Mouse (Mus musculus) heart, embryonic 16.5 days (tissue): Measurements from ENCODE around the gene Heatr4. TPM values are rescaled to one million over a fixed set of nuclear protein-coding genes. Genes with fewer than 3 reads are reported as not detected.
"Not testable (repeated sequence)": the region's sequence is repeated elsewhere in the genome, so short reads cannot be mapped to it uniquely, and the experiment has no call there.

Source experiments
- ATAC-seq: fragments of 200-750 bp; cut with Nextera tagmentation; replicated peaks from 2 replicates; pipeline ENCODE4 v1.8.0; 2017; ENCODE audit warnings: moderate number of reproducible peaks; ENCODE audit not compliant: insufficient read depth, low FRiP score; ENCODE audit errors: extremely low read depth
- H3K27ac ChIP-seq: fragments of 300-500 bp; sonication (generic); 2 replicates; pipeline ENCODE4 v1.5.1; 2014; ENCODE audit warnings: mild to moderate bottlenecking, low read length, control low read depth, moderate library complexity
- H3K27me3 ChIP-seq: fragments of 300-500 bp; sonication (generic); 2 replicates; pipeline ENCODE4 v1.6.1; 2014; ENCODE audit warnings: low read length, mixed read lengths; ENCODE audit not compliant: control insufficient read depth, insufficient read depth
- H3K36me3 ChIP-seq: fragments of 300-500 bp; sonication (generic); 2 replicates; pipeline ENCODE4 v1.6.1; 2014; ENCODE audit not compliant: control insufficient read depth, insufficient read depth
- H3K4me1 ChIP-seq: fragments of 300-500 bp; sonication (generic); 2 replicates; pipeline ENCODE4 v1.6.1; 2014; ENCODE audit warnings: low read length, mixed read lengths; ENCODE audit not compliant: control insufficient read depth, insufficient read depth
- H3K4me2 ChIP-seq: fragments of 300-500 bp; sonication (generic); 2 replicates; pipeline ENCODE4 v1.6.1; 2014; ENCODE audit warnings: low read depth, mild to moderate bottlenecking, control low read depth, low read length
- H3K4me3 ChIP-seq: fragments of 300-500 bp; sonication (generic); 2 replicates; pipeline ENCODE4 v1.5.1; 2014; ENCODE audit warnings: mild to moderate bottlenecking, control low read depth, low read length
- H3K9ac ChIP-seq: fragments of 300-500 bp; sonication (generic); 2 replicates; pipeline ENCODE4 v1.6.1; 2014; ENCODE audit warnings: low read length, control low read depth
- H3K9me3 ChIP-seq: fragments of 300-500 bp; sonication (generic); replicated peaks from 2 replicates; pipeline ENCODE4 v1.6.1; 2016; ENCODE audit warnings: low read length; ENCODE audit not compliant: control insufficient read depth
- WGBS: fragments of 180-500 bp; shearing (Covaris S2); extraction: QIAGEN DNeasy Blood & Tissue Kit; methylation state at CpG from one replicate; pipeline ENCODE4 v1.1.7; 2014; 5-methylcytosine and 5-hydroxymethylcytosine counted together
- polyA plus RNA-seq: library from polyadenylated mRNA; unstranded; fragments of >200 nt; fragmentation: Nextera tagmentation; extraction: Ambion mirVana; gene quantifications from 2 replicates; pipeline ENCODE4 v1.2.1, GENCODE M21; 2015

Heatr4 gene
- not detected in 2 replicates for polyA plus RNA-seq

DNA sequence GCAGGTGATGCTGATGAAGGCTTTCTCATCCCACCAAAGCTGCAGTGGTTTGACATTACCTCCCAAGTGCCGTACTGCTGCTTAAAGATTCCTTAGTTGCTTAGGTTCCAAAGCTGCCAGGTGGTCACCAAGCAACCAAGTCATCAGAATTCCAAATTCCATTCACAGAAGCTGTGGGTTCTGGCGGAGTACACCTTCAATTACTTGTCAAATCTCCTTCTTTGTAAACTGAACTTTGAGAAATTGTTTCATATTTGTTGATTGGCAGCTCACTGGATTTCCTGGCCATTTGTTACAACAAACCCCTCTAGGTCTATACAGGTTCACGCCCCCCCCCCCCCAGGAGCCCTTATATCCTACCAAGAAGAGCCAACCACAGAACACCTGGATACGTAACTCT is at the start of gene Heatr4:
Heatr4 (minus strand) TSS at position 101 of the 400 bp plus-strand sequence.
- H3K4me1 ChIP-seq, result peaks cover 14% of the 10 kb centered on the region
- no peak within 1 kb of the TSS for H3K4me2 ChIP-seq
- ATAC-seq, result no peak
- H3K9ac ChIP-seq, result no peak within 1 kb of the TSS
- no peak within 1 kb of the TSS for H3K27ac ChIP-seq
- H3K27me3 ChIP-seq, result no peaks in the 10 kb centered on the region
- H3K4me3 ChIP-seq, result no peak within 1 kb of the TSS
- H3K9me3 ChIP-seq, result no peaks in the 10 kb centered on the region; the same call in 1 of the 2 replicates
- 77% methylated on average over 4 of the region's 4 CpGs for WGBS
- no peaks in the 10 kb centered on the region for H3K36me3 ChIP-seq

DNA sequence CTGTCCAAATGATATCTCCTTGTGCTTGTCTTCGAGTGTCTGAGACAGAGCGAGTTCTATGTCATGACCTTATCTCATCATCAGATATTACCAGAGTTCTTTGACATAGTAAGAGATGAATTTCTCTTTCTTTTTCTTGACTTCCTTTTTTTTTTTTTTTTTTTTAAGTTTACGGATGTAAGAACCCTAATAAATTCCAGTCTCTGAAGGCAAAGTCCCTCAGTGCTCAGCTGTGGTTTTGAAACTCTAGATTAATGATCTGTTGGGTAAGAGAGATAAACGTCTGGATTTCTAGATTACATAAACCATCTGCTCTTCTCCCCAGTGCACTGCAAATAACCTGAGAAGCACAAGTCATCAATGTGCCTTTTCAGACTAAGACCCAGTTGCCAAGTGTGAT is 49.5 kb upstream of the Heatr4 start:
- 54% methylated on average over 4 of the region's 4 CpGs for WGBS

DNA sequence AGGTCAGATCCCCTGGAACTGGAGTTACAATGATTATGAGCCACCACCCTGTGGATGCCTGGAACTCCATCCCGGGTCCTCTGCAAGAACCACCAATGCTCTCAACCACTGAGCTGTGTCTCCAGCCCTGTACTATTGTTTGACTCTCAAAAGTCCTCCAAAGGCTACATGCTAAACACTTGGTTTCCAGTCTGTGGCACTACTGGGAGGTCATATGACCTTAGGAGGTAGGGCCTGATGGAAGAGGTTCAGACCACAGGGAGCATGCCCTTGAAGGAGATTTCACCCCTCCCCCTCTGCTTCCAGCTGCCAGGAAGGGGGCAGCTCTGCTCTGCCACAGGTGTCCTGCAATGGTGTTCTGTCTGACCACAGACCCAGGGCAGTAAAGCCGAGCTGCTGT is 48.6 kb upstream of the Heatr4 start:
- ATAC-seq, H3K36me3 ChIP-seq: not testable (repeated sequence)
- 71% methylated on average over 2 of the region's 2 CpGs for WGBS

More for the DNA sequence above, 49.5 kb upstream of the Heatr4 start:
- Histone ChIP-seq H3K9ac (no peak overlapping the region), H3K27me3 (no peaks in the 10 kb centered on the region), H3K36me3 (no peaks in the 10 kb centered on the region), H3K4me2 (no peak overlapping the region), H3K4me1 (no peaks in the 10 kb centered on the region; the same call in 1 of the 2 replicates), H3K4me3 (no peak overlapping the region), H3K9me3 (no peaks in the 10 kb centered on the region), H3K27ac (no peak overlapping the region)
- no peak for ATAC-seq

DNA sequence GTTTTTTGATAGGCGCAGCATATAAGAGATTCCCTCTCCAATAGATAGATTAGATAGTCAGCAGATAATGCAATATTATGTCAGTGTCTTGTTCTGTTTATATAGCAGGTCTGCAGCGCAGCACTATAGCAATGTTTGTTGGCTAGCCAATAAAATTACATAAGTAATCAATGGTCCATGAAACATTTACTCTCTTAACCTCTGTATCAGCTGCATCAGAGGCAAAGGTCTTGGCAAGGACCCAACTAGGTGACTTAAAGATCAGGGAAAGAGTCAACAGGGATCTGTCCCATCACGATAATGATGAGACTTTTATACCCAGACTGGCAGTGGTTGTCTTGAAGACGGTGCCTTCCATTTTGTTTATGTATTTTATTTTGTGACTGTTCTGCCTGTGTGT is 48.2 kb upstream of the Heatr4 start:
- WGBS, result 90% methylated on average over 4 of the region's 4 CpGs
- no peaks in the 10 kb centered on the region for H3K4me1 ChIP-seq
- H3K9ac ChIP-seq, result no peak overlapping the region
- no peak overlapping the region for H3K4me2 ChIP-seq
- H3K4me3 ChIP-seq, result no peak overlapping the region
- H3K36me3 ChIP-seq, result no peaks in the 10 kb centered on the region
- H3K27me3 ChIP-seq, result no peaks in the 10 kb centered on the region
- no peak overlapping the region for H3K27ac ChIP-seq
- no peak for ATAC-seq
- no peaks in the 10 kb centered on the region for H3K9me3 ChIP-seq

More for the DNA sequence above, 48.6 kb upstream of the Heatr4 start:
- not testable (repeated sequence) for H3K4me2 ChIP-seq, H3K27ac ChIP-seq, H3K4me1 ChIP-seq, H3K9ac ChIP-seq, H3K27me3 ChIP-seq, H3K4me3 ChIP-seq, H3K9me3 ChIP-seq

DNA sequence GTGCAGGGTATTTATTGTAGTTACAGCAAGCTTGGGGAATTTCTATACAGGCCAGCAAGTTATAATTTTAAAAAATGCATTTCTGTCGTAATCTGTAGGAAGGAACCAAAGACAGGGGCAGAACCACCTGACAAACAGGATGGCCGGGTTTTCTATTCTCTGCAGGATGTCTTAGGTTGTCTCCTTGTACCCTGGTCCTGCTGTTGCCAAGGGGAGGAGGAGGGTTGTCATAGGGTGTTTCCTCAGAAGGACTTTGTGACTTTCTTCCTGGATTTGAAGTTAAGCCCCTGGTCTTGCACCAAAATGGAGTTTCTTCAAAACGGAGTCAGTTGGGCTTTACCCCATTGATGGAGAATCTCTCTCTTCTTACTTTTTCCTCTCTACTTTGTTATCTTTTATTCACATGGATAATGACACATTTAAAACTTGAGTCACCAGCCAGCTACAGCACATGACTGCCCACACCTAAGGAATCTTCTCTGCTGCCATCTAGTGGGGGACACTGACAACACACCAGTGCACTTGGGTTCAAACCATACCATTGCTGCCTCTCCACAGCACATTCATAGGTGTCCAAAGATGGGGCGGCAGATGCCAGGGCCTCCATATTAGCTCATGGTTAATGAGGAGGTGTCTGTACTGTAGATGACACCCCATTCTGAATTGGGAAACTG is 46.1 kb upstream of the Heatr4 start:
- no peak overlapping the region for H3K9ac ChIP-seq
- no peaks in the 10 kb centered on the region for H3K27me3 ChIP-seq
- ATAC-seq, result 0 out of 2 replicates have a peak, but pooled peaks have one; percentile 63
- no peak overlapping the region for H3K4me3 ChIP-seq
- H3K27ac ChIP-seq, result no peak overlapping the region
- no peaks in the 10 kb centered on the region for H3K4me1 ChIP-seq
- H3K9me3 ChIP-seq, result no peaks in the 10 kb centered on the region
- no peak overlapping the region for H3K4me2 ChIP-seq
- 54% methylated on average over 4 of the region's 4 CpGs for WGBS
- H3K36me3 ChIP-seq, result no peaks in the 10 kb centered on the region

DNA sequence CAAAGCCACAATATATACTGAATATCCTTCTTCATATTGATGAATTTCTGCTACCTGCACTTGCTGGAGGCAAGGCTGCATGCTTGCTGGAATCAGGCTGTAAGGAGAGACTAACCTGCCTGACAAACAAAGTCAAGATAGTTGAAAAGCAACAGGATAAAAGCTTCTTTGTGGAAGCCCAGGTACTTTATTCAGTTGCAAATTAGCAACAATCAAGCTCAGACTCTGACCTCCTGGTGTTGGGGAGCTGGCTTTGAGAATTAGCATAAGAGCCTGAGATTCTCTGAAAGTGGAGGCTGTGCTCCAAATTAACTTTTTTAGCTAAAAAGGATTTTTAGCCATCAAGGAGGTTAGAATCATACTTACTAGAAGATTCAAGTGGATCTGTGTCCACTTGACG is 44.4 kb upstream of the Heatr4 start:
- not testable (repeated sequence) for H3K27ac ChIP-seq, H3K27me3 ChIP-seq, H3K9me3 ChIP-seq, H3K9ac ChIP-seq, H3K36me3 ChIP-seq, H3K4me1 ChIP-seq, ATAC-seq, H3K4me3 ChIP-seq, H3K4me2 ChIP-seq
- WGBS, result 90% methylated on average over 1 of the region's 1 CpGs

DNA sequence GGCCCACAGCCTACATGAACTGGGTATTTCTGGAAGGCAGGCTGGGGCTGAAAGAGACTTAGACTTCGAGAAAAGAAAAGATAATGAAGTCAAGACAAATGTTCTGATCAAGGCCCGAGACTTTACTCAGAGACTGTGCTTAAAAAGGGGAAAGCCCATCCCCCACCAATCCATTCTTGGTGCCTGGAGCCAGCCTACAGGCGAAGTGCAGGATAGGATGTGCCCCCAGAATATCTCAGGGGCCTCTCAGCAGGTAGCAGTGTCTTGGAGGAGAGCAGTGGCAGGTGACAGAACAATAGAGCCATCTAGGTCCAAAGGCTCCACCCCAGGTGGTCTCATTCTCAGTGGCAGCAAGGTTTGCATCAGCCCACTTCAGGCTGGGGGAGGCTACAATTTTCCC is 43.7 kb upstream of the Heatr4 start:
- WGBS, result 64% methylated on average over 3 of the region's 3 CpGs
- H3K9me3 ChIP-seq, H3K4me1 ChIP-seq, H3K27me3 ChIP-seq, H3K36me3 ChIP-seq, H3K4me3 ChIP-seq, ATAC-seq, H3K27ac ChIP-seq, H3K9ac ChIP-seq, H3K4me2 ChIP-seq: not testable (repeated sequence)

DNA sequence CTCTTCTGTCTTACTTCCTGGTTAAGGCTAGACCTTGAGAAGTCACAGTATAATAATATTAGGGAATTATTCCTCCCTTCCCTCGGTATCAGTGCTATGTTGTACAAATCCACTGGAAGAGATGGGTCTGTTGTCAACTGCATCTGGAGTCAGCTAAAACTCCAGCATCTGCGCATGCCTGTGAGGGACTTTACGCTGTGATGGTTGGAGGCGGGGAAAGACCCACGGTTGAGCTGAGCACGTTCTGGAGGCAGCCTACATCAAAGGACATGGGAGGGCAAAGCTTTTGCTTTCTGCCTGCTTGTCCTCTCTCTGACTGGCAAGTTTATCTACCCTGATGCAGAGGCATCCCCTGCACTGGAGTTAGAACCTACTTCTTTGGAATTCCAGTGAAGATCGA is 41.2 kb upstream of the Heatr4 start:
- peaks cover 5% of the 10 kb centered on the region; the same call in 1 of the 2 replicates for H3K4me1 ChIP-seq
- H3K27me3 ChIP-seq, result no peaks in the 10 kb centered on the region
- no peak for ATAC-seq
- no peak overlapping the region for H3K4me2 ChIP-seq
- no peak overlapping the region for H3K4me3 ChIP-seq
- H3K27ac ChIP-seq, result no peak overlapping the region
- no peak overlapping the region for H3K9ac ChIP-seq
- no peaks in the 10 kb centered on the region for H3K9me3 ChIP-seq
- H3K36me3 ChIP-seq, result no peaks in the 10 kb centered on the region
- WGBS, result 79% methylated on average over 7 of the region's 7 CpGs

DNA sequence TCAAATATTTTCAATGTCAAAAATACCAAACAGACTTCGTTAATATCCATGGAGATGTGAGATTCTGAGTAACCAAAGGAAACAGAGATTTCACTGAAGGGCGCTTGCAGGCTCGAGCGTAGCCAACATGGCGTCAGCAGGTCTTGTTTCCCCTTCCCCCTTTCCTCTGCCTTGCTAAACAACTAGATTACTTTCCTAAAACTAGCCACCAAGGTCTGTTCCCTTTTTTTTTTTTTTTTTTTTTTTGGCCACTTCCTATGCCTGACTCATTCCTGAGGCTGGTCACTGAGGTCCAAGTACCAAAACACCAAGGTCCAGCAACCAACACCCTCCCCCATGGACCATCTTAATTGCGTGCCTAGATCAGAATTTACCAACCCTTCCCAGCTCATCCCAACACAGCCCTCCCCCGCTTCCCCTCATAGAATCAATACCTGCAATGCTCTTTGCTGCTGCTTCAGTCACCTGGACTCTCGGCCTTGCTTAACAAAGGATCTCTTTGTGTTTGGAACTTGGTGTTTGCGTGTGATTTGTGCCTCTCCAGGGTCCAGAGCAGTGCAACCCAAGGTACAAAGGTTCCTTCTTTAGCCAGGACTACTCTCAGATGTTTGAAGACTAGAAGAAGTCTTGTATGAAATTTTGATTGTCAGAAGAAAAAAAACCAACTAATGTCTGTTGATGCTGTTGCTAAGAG is 38.5 kb upstream of the Heatr4 start:
- Histone ChIP-seq H3K4me1 (peaks cover 9% of the 10 kb centered on the region), H3K9me3 (no peaks in the 10 kb centered on the region), H3K9ac (no peak overlapping the region), H3K27ac (no peak overlapping the region), H3K4me3 (no peak overlapping the region), H3K36me3 (no peaks in the 10 kb centered on the region), H3K4me2 (no peak overlapping the region), H3K27me3 (no peaks in the 10 kb centered on the region)
- WGBS, result 81% methylated on average over 9 of the region's 9 CpGs
- no peak for ATAC-seq
